Mouse (Mus musculus) testis, adult 2 months (tissue): ENCODE results near the gene P4ha3.

Experiments used
- CTCF ChIP-seq: fragments of 200-500 bp; IDR thresholded peaks from 2 replicates; pipeline ENCODE4 v1.5.1; 2012; ENCODE audit warnings: low read depth, mild to moderate bottlenecking, inconsistent platforms, low read length, moderate library complexity; ENCODE audit not compliant: control insufficient read depth, insufficient read depth, insufficient replicate concordance
- POLR2A ChIP-seq: fragments of 200-500 bp; IDR thresholded peaks from 2 replicates; pipeline ENCODE4 v1.6.1; 2012; ENCODE audit warnings: low read depth, mild to moderate bottlenecking, inconsistent platforms, low read length, moderate library complexity; ENCODE audit not compliant: control insufficient read depth

DNA sequence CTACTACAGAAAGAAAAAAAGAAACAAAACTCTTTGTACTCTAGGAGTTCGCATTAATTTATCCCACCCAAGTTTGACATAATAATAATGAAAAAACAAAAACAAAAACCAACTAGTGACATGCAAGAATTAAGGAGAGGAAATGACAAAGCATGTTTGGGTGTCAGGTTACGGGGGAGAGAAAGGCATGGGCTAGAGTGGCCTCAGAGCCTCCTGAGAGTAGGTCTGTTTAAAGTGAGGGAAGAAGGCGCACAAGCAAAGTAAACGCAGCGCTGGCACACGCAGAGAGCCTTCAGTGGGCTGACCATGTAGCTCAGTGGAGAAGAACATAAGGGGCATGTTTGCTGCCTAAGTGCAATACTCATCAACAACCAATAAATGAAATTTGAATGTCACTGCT, 79.6 kb downstream of the P4ha3 start:
- TF ChIP-seq POLR2A (no peak), CTCF (no peak)
